Mouse (Mus musculus) C2C12 (cell line): Measurements from ENCODE around the gene Gabra5. TPM values are rescaled to one million over a fixed set of nuclear protein-coding genes. Genes with fewer than 3 reads are reported as not detected.

ENCODE experiments used
- H3K27me3 ChIP-seq: one replicate; pipeline ENCODE4 v1.6.1; 2011; ENCODE audit not compliant: control insufficient read depth, insufficient read depth, insufficient read length
- H3K36me3 ChIP-seq: one replicate; pipeline ENCODE4 v1.6.1; 2011; ENCODE audit not compliant: control insufficient read depth, insufficient read depth
- H3K4me3 ChIP-seq: one replicate; pipeline ENCODE4 v1.5.1; 2011; ENCODE audit warnings: mild to moderate bottlenecking, control low read depth; ENCODE audit not compliant: poor library complexity, insufficient read depth, severe bottlenecking
- H3K79me2 ChIP-seq: one replicate; pipeline ENCODE4 v1.6.1; 2011; ENCODE audit not compliant: control insufficient read depth, insufficient read depth
- H3K79me3 ChIP-seq: one replicate; pipeline ENCODE4 v1.6.1; 2011; ENCODE audit warnings: low read depth, control low read depth
- H3ac ChIP-seq: one replicate; pipeline ENCODE3; 2011; ENCODE audit warnings: low read depth; ENCODE audit not compliant: control insufficient read depth, insufficient read length
- CEBPB ChIP-seq: IDR thresholded peaks from one replicate; pipeline ENCODE4 v1.6.1; 2011; ENCODE audit warnings: low read depth, mild to moderate bottlenecking, control low read depth, moderate library complexity
- CTCF ChIP-seq: IDR thresholded peaks from one replicate; pipeline ENCODE4 v1.5.1; 2011; ENCODE audit not compliant: control insufficient read depth, insufficient read depth, insufficient read length
- FOSL1 ChIP-seq: IDR thresholded peaks from one replicate; pipeline ENCODE4 v1.8.0; 2011; ENCODE audit warnings: mild to moderate bottlenecking, low read length; ENCODE audit not compliant: poor library complexity, insufficient read depth, severe bottlenecking
- MAX ChIP-seq: IDR thresholded peaks from one replicate; pipeline ENCODE4 v1.6.1; 2011; ENCODE audit warnings: mild to moderate bottlenecking, control low read depth
- MYOD1 ChIP-seq: IDR thresholded peaks from one replicate; pipeline ENCODE4 v1.6.1; 2011; ENCODE audit warnings: low read depth; ENCODE audit not compliant: control insufficient read depth, insufficient read length
- MYOG ChIP-seq: IDR thresholded peaks from one replicate; pipeline ENCODE4 v1.6.1; 2011; ENCODE audit not compliant: control insufficient read depth, insufficient read length; ENCODE audit errors: extremely low read depth
- USF1 ChIP-seq: IDR thresholded peaks from one replicate; pipeline ENCODE4 v1.6.1; 2011; ENCODE audit warnings: low read depth, mild to moderate bottlenecking, control low read depth, moderate library complexity
- long read RNA-seq, 2 experiments: library from polyadenylated mRNA; unstranded; transcript quantifications; one replicate each; pipeline ENCODE4 v2.0.0; 2019 to 2020
- polyA plus RNA-seq: library from polyadenylated mRNA; unstranded; fragments of >200 nt; fragmentation: generic; extraction: Trizol; gene quantifications from one replicate; pipeline ENCODE4 v1.2.1, GENCODE M21; 2012; ENCODE audit warnings: missing spikeins

Gabra5 gene
- not detected for polyA plus RNA-seq
- long read RNA-seq, experiment 1: 0 reads
- long read RNA-seq, experiment 2: 0 reads

- Histone ChIP-seq H3K79me3 (no peaks in the 10 kb centered on the region), H3K4me3 (no peak within 1 kb of the TSS), H3K27me3 (no peaks in the 10 kb centered on the region), H3K79me2 (no peaks in the 10 kb centered on the region), H3ac (no peak within 1 kb of the TSS), H3K36me3 (no peaks in the 10 kb centered on the region)
- TF ChIP-seq MYOD1: no peak
- TF ChIP-seq MAX: no peak
- TF ChIP-seq CTCF: no peak
- TF ChIP-seq MYOG: no peak
- no peak for TF ChIP-seq CEBPB
- no peak for TF ChIP-seq USF1
- no peak for TF ChIP-seq FOSL1
These were observed at the start of gene Gabra5 for GRCm38 (mm10) chr7:57509681-57510141. Gene Gabra5, minus strand, starts transcription at chr7:57510059.

GRCm38 (mm10) chr7:57538565-57538964 is 28.7 kb upstream of the Gabra5 start:
- no peak for TF ChIP-seq MYOD1
- H3K36me3 ChIP-seq: no peaks in the 10 kb centered on the region
- no peaks in the 10 kb centered on the region for H3K79me3 ChIP-seq
- no peaks in the 10 kb centered on the region for H3K27me3 ChIP-seq
- H3ac ChIP-seq: no peak overlapping the region
- H3K79me2 ChIP-seq: no peaks in the 10 kb centered on the region
- H3K4me3 ChIP-seq: no peak overlapping the region

- TF ChIP-seq MYOG (no peak), CEBPB (no peak), FOSL1 (no peak), CTCF (no peak), MYOD1 (no peak), MAX (no peak), USF1 (no peak)
- Histone ChIP-seq H3K27me3 (no peaks in the 10 kb centered on the region), H3K79me3 (no peaks in the 10 kb centered on the region), H3K4me3 (no peak overlapping the region), H3ac (no peak overlapping the region), H3K79me2 (no peaks in the 10 kb centered on the region), H3K36me3 (no peaks in the 10 kb centered on the region)
These were observed 22.8 kb upstream of the Gabra5 start for GRCm38 (mm10) chr7:57532676-57533075.

- H3K79me2 ChIP-seq: no peaks in the 10 kb centered on the region
- H3K36me3 ChIP-seq: no peaks in the 10 kb centered on the region
- no peaks in the 10 kb centered on the region for H3K27me3 ChIP-seq
- no peak for TF ChIP-seq FOSL1
- no peak for TF ChIP-seq CTCF
- TF ChIP-seq CEBPB: no peak
- no peak overlapping the region for H3ac ChIP-seq
- H3K79me3 ChIP-seq: no peaks in the 10 kb centered on the region
- no peak overlapping the region for H3K4me3 ChIP-seq
These were observed 20.1 kb upstream of the Gabra5 start for GRCm38 (mm10) chr7:57529954-57530353.

- Histone ChIP-seq H3K27me3 (no peaks in the 10 kb centered on the region), H3K79me2 (no peaks in the 10 kb centered on the region), H3K79me3 (no peaks in the 10 kb centered on the region), H3ac (no peak overlapping the region), H3K36me3 (no peaks in the 10 kb centered on the region), H3K4me3 (no peak overlapping the region)
- no peak for TF ChIP-seq MYOG
- no peak for TF ChIP-seq CEBPB
- no peak for TF ChIP-seq MYOD1
- TF ChIP-seq CTCF: no peak
- no peak for TF ChIP-seq USF1
- TF ChIP-seq MAX: no peak
- TF ChIP-seq FOSL1: no peak
These were observed 19.6 kb upstream of the Gabra5 start for GRCm38 (mm10) chr7:57529451-57529850.

- Histone ChIP-seq H3ac (no peak overlapping the region), H3K27me3 (no peaks in the 10 kb centered on the region), H3K79me3 (no peaks in the 10 kb centered on the region), H3K36me3 (no peaks in the 10 kb centered on the region), H3K4me3 (no peak overlapping the region), H3K79me2 (no peaks in the 10 kb centered on the region)
- TF ChIP-seq MYOD1 (no peak), FOSL1 (no peak), MYOG (no peak), CTCF (no peak), CEBPB (no peak), MAX (no peak), USF1 (no peak)
These were observed 3.1 kb upstream of the Gabra5 start for GRCm38 (mm10) chr7:57512955-57513354.
